Mouse (Mus musculus) MEL (cell line): ENCODE data around the gene Ntrk3. TPM values are rescaled to one million over a fixed set of nuclear protein-coding genes. Genes with fewer than 3 reads are reported as not detected.

Experiments
- DNase-seq: peaks from one replicate; pipeline ENCODE4 v3.0.0; 2011; ENCODE audit warnings: low read depth, low spot score
- H3K27ac ChIP-seq: 2 replicates; pipeline ENCODE4 v1.5.1; 2012; ENCODE audit warnings: low read depth, mild to moderate bottlenecking, control low read depth, low read length, moderate library complexity; ENCODE audit not compliant: control insufficient read depth
- H3K27me3 ChIP-seq, 2 experiments: fragments of 150-350 bp in 1 of 2; sonication (generic) in 1 of 2; 2 replicates each; pipeline ENCODE4 v1.6.1; 2012; ENCODE audit warnings: low read length in 2 of 2, mild to moderate bottlenecking in 2 of 2, improper control_type of control experiment in 1 of 2, moderate library complexity in 1 of 2; ENCODE audit not compliant: insufficient read depth in 2 of 2, control insufficient read depth in 1 of 2
- H3K36me3 ChIP-seq, 2 experiments: 2 replicates each; pipeline ENCODE4 v1.6.1; 2012 to 2014; ENCODE audit warnings: low read length in 2 of 2, improper control_type of control experiment in 1 of 2, inconsistent platforms in 1 of 2, mild to moderate bottlenecking in 1 of 2; ENCODE audit not compliant: insufficient read depth in 2 of 2, control insufficient read depth in 1 of 2
- H3K4me1 ChIP-seq, 2 experiments: fragments of 150-350 bp in 1 of 2; sonication (generic) in 1 of 2; 2 replicates each; pipeline ENCODE4 v1.6.1; 2012; ENCODE audit warnings: low read length in 2 of 2, improper control_type of control experiment in 1 of 2, mild to moderate bottlenecking in 1 of 2; ENCODE audit not compliant: insufficient read depth in 2 of 2, control insufficient read depth in 1 of 2
- H3K4me3 ChIP-seq, 2 experiments: fragments of 150-350 bp in 1 of 2; sonication (generic) in 1 of 2; 2 replicates each; pipeline ENCODE4 v1.5.1; 2012; ENCODE audit warnings: low read depth in 2 of 2, low read length in 2 of 2, mild to moderate bottlenecking in 2 of 2, moderate library complexity in 2 of 2, control low read depth in 1 of 2, improper control_type of control experiment in 1 of 2; ENCODE audit not compliant: control insufficient read depth in 1 of 2, insufficient read depth in 1 of 2
- H3K79me2 ChIP-seq: 2 replicates; pipeline ENCODE4 v1.6.1; 2012; ENCODE audit warnings: mild to moderate bottlenecking, low read length, moderate library complexity; ENCODE audit not compliant: control insufficient read depth, poor library complexity, insufficient read depth
- H3K9ac ChIP-seq: 2 replicates; pipeline ENCODE4 v1.6.1; 2012; ENCODE audit warnings: low read depth, mild to moderate bottlenecking, control low read depth, low read length, moderate library complexity; ENCODE audit not compliant: control insufficient read depth, poor library complexity, severe bottlenecking
- H3K9me3 ChIP-seq: fragments of 150-350 bp; sonication (generic); replicated peaks from 2 replicates; pipeline ENCODE4 v1.6.1; 2012; ENCODE audit warnings: mild to moderate bottlenecking, low read length, improper control_type of control experiment, moderate library complexity; ENCODE audit not compliant: insufficient read depth
- BHLHE40 ChIP-seq: IDR thresholded peaks from 2 replicates; pipeline ENCODE4 v1.6.1; 2012; ENCODE audit warnings: low read depth, mild to moderate bottlenecking, inconsistent platforms, low read length, improper control_type of control experiment, borderline replicate concordance
- CHD1 ChIP-seq: IDR thresholded peaks from 2 replicates; pipeline ENCODE4 v1.6.1; 2012; ENCODE audit warnings: low read depth, mild to moderate bottlenecking, inconsistent platforms, low read length, improper control_type of control experiment
- CTCF ChIP-seq, 3 experiments: IDR thresholded peaks in 2 of 3; conservative IDR thresholded peaks in 1 of 3; 2 replicates each; pipeline ENCODE4 v1.5.1; 2011 to 2012; ENCODE audit warnings: low read length in 3 of 3, low read depth in 2 of 3, mild to moderate bottlenecking in 2 of 3, improper control_type of control experiment in 1 of 3, inconsistent platforms in 1 of 3, mixed read lengths in 1 of 3, moderate library complexity in 1 of 3; ENCODE audit not compliant: control insufficient read depth in 1 of 3, insufficient read depth in 1 of 3, poor library complexity in 1 of 3, severe bottlenecking in 1 of 3
- EP300 ChIP-seq, 2 experiments: IDR thresholded peaks; 2 replicates each; pipeline ENCODE4 v1.6.1; 2011; ENCODE audit warnings: improper control_type of control experiment in 2 of 2, low read length in 2 of 2, low read depth in 1 of 2, mild to moderate bottlenecking in 1 of 2
- GATA1 ChIP-seq: IDR thresholded peaks from 2 replicates; pipeline ENCODE4 v1.6.1; 2011; ENCODE audit warnings: low read depth, low read length, improper control_type of control experiment
- HCFC1 ChIP-seq: IDR thresholded peaks from 2 replicates; pipeline ENCODE4 v1.6.1; 2012; ENCODE audit warnings: low read depth, mild to moderate bottlenecking, inconsistent platforms, low read length, improper control_type of control experiment, moderate library complexity
- KAT2A ChIP-seq: conservative IDR thresholded peaks from 2 replicates; pipeline ENCODE4 v1.6.1; 2012; ENCODE audit warnings: low read depth, low read length, improper control_type of control experiment, inconsistent platforms
- MAZ ChIP-seq: IDR thresholded peaks from 2 replicates; pipeline ENCODE4 v1.6.1; 2012; ENCODE audit warnings: low read depth, mild to moderate bottlenecking, inconsistent platforms, low read length, improper control_type of control experiment
- MEF2A ChIP-seq: IDR thresholded peaks from 2 replicates; pipeline ENCODE4 v1.6.1; 2014; ENCODE audit warnings: low read depth, mild to moderate bottlenecking, inconsistent platforms, low read length, improper control_type of control experiment; ENCODE audit not compliant: poor library complexity, insufficient replicate concordance, severe bottlenecking; ENCODE audit errors: extremely low read depth
- MYC ChIP-seq: IDR thresholded peaks from 2 replicates; pipeline ENCODE4 v1.6.1; 2011; ENCODE audit warnings: low read depth, mild to moderate bottlenecking, low read length, improper control_type of control experiment, moderate library complexity
- NRF1 ChIP-seq: IDR thresholded peaks from 2 replicates; pipeline ENCODE4 v1.6.1; 2014; ENCODE audit warnings: low read depth, mild to moderate bottlenecking, inconsistent platforms, low read length, improper control_type of control experiment, moderate library complexity; ENCODE audit not compliant: poor library complexity, insufficient read depth, severe bottlenecking
- POLR2A ChIP-seq, 2 experiments: IDR thresholded peaks; 2 replicates each; pipeline ENCODE4 v1.6.1; 2011 to 2012; ENCODE audit warnings: low read length in 2 of 2, mild to moderate bottlenecking in 2 of 2, control low read depth in 1 of 2, improper control_type of control experiment in 1 of 2, low read depth in 1 of 2, moderate library complexity in 1 of 2; ENCODE audit not compliant: control insufficient read depth in 1 of 2, insufficient read depth in 1 of 2, poor library complexity in 1 of 2
- POLR2AphosphoS5 ChIP-seq: IDR thresholded peaks from 2 replicates; pipeline ENCODE4 v1.6.1; 2012; ENCODE audit warnings: low read depth, borderline replicate concordance, mild to moderate bottlenecking, inconsistent platforms, low read length, moderate library complexity, mixed read lengths
- RAD21 ChIP-seq: IDR thresholded peaks from 2 replicates; pipeline ENCODE4 v1.6.1; 2011; ENCODE audit warnings: mild to moderate bottlenecking, low read depth, low read length, improper control_type of control experiment
- RCOR1 ChIP-seq: IDR thresholded peaks from 2 replicates; pipeline ENCODE4 v1.6.1; 2012; ENCODE audit warnings: low read depth, mild to moderate bottlenecking, inconsistent platforms, low read length, improper control_type of control experiment
- SIN3A ChIP-seq: IDR thresholded peaks from 2 replicates; pipeline ENCODE4 v1.6.1; 2012; ENCODE audit warnings: low read length, improper control_type of control experiment, inconsistent platforms
- SMC3 ChIP-seq: IDR thresholded peaks from 2 replicates; pipeline ENCODE4 v1.6.1; 2011; ENCODE audit warnings: low read depth, low read length, improper control_type of control experiment
- TAL1 ChIP-seq: IDR thresholded peaks from 2 replicates; pipeline ENCODE4 v1.6.1; 2012; ENCODE audit warnings: mild to moderate bottlenecking, inconsistent platforms, low read length, moderate library complexity, mixed read lengths
- TCF12 ChIP-seq: IDR thresholded peaks from 2 replicates; pipeline ENCODE4 v1.6.1; 2014; ENCODE audit warnings: low read depth, mild to moderate bottlenecking, inconsistent platforms, low read length, improper control_type of control experiment, moderate library complexity
- USF2 ChIP-seq, 2 experiments: IDR thresholded peaks; 2 replicates each; pipeline ENCODE4 v1.6.1; 2011 to 2012; ENCODE audit warnings: improper control_type of control experiment in 2 of 2, low read length in 2 of 2, borderline replicate concordance in 1 of 2, inconsistent platforms in 1 of 2, low read depth in 1 of 2, mild to moderate bottlenecking in 1 of 2; ENCODE audit not compliant: insufficient read depth in 1 of 2
- ZC3H11A ChIP-seq: IDR thresholded peaks from 2 replicates; pipeline ENCODE4 v1.6.1; 2012; ENCODE audit warnings: low read depth, mild to moderate bottlenecking, inconsistent platforms, low read length, improper control_type of control experiment
- ZKSCAN1 ChIP-seq: IDR thresholded peaks from 2 replicates; pipeline ENCODE4 v1.6.1; 2012; ENCODE audit warnings: low read depth, mild to moderate bottlenecking, inconsistent platforms, low read length, improper control_type of control experiment, moderate library complexity
- polyA plus RNA-seq, 2 experiments: library from polyadenylated mRNA; stranded (reverse) in 1 of 2; unstranded in 1 of 2; fragments of >175 nt in 1 of 2; fragments of >200 nt in 1 of 2; gene quantifications; 2 replicates each; pipeline versions ENCODE4 v1.2.1 to v1.2.4; 2012; ENCODE audit warnings: low replicate concordance in 2 of 2, low read depth in 1 of 2; ENCODE audit not compliant: insufficient read length in 2 of 2, insufficient read depth in 1 of 2, missing spikeins in 1 of 2
- total RNA-seq: library from RNA; depleted of rRNA; stranded (reverse); fragments of 300-350 nt; gene quantifications from 2 replicates; pipeline ENCODE4 v1.2.3, GENCODE M21; 2012

The Ntrk3 gene
- total and polyA plus RNA-seq, 3 experiments = 0.04 TPM; not detected in 2

- Histone ChIP-seq H3K36me3 (no peaks in the 10 kb centered on the region), H3K27ac (no peak overlapping the region), H3K4me1 (no peaks in the 10 kb centered on the region), H3K4me3 (no peak overlapping the region), H3K9me3 (no peaks in the 10 kb centered on the region), H3K9ac (no peak overlapping the region), H3K27me3 (no peaks in the 10 kb centered on the region), H3K79me2 (no peaks in the 10 kb centered on the region)
- TF ChIP-seq USF2 (IDR thresholded peaks at IDR 0.05; ENCODE audit: borderline replicate concordance in 1 of 2, insufficient read depth in 1 of 2, low read depth in 1 of 2, low read length in 2 of 2) = no peak
- TF ChIP-seq HCFC1 = no peak
- TF ChIP-seq GATA1 = no peak
- no peak for TF ChIP-seq RAD21
- TF ChIP-seq KAT2A = no peak
- TF ChIP-seq ZKSCAN1 = no peak
- no peak for TF ChIP-seq SIN3A
- no peak for TF ChIP-seq EP300 (IDR thresholded peaks at IDR 0.05; ENCODE audit: low read depth in 1 of 2, low read length in 2 of 2)
- no peak for TF ChIP-seq MYC
- no peak for TF ChIP-seq CTCF (IDR thresholded peaks at IDR 0.05 in 2 of 3, conservative IDR thresholded peaks at IDR 0.05 in 1 of 3; ENCODE audit: control insufficient read depth in 1 of 3, insufficient read depth in 1 of 3, low read depth in 2 of 3, low read length in 3 of 3, poor library complexity in 1 of 3, severe bottlenecking in 1 of 3)
- no peak for TF ChIP-seq BHLHE40
- no peak for TF ChIP-seq CHD1
- no peak for TF ChIP-seq ZC3H11A
- no peak for TF ChIP-seq MEF2A
- TF ChIP-seq POLR2A (IDR thresholded peaks at IDR 0.05; ENCODE audit: control insufficient read depth in 1 of 2, insufficient read depth in 1 of 2, low read depth in 1 of 2, low read length in 2 of 2, poor library complexity in 1 of 2) = no peak
- no peak for TF ChIP-seq RCOR1
- TF ChIP-seq MAZ = no peak
- no peak for TF ChIP-seq POLR2AphosphoS5
- no peak for TF ChIP-seq TAL1
- no peak for DNase-seq
Observed at GRCm38 (mm10) chr7:78483729-78484128, 254.1 kb downstream of the Ntrk3 start.

GRCm38 (mm10) chr7:78483061-78483460 is 254.8 kb downstream of the Ntrk3 start:
- TF ChIP-seq NRF1 (no peak), TCF12 (no peak), CTCF (IDR thresholded peaks at IDR 0.05 in 2 of 3, conservative IDR thresholded peaks at IDR 0.05 in 1 of 3; ENCODE audit: control insufficient read depth in 1 of 3, insufficient read depth in 1 of 3, low read depth in 2 of 3, low read length in 3 of 3, poor library complexity in 1 of 3, severe bottlenecking in 1 of 3) (no peak), SIN3A (no peak), BHLHE40 (no peak), RAD21 (no peak), SMC3 (no peak)
- H3K27ac ChIP-seq = no peak overlapping the region
- H3K36me3 ChIP-seq = no peaks in the 10 kb centered on the region
- no peaks in the 10 kb centered on the region for H3K79me2 ChIP-seq
- no peak overlapping the region for H3K9ac ChIP-seq
- H3K4me3 ChIP-seq = no peak overlapping the region
- H3K9me3 ChIP-seq = no peaks in the 10 kb centered on the region
- DNase-seq = no peak
- H3K4me1 ChIP-seq = no peaks in the 10 kb centered on the region
- H3K27me3 ChIP-seq = no peaks in the 10 kb centered on the region
